Mouse (Mus musculus) embryonic facial prominence, embryonic 15.5 days (tissue): ENCODE measurements around the gene Gsdma3. TPM values are rescaled to one million over a fixed set of nuclear protein-coding genes. Genes with fewer than 3 reads are reported as not detected.
A peak's percentile ranks its signal among the peaks of the same experiment; 100 is the strongest.

Source experiments
- ATAC-seq: fragments of 200-750 bp; cut with Nextera tagmentation; 2 replicates; pipeline ENCODE4 v1.8.0; 2017; ENCODE audit warnings: low read depth, moderate TSS enrichment; ENCODE audit not compliant: insufficient number of reproducible peaks, low FRiP score, low TSS enrichment
- H3K27ac ChIP-seq: fragments of 300-500 bp; sonication (generic); replicated peaks from 2 replicates; pipeline ENCODE4 v1.5.1; 2015; ENCODE audit warnings: mild to moderate bottlenecking, inconsistent platforms
- H3K27me3 ChIP-seq: fragments of 300-500 bp; sonication (generic); 2 replicates; pipeline ENCODE4 v1.6.1; 2015; ENCODE audit warnings: inconsistent platforms
- H3K36me3 ChIP-seq: fragments of 300-500 bp; sonication (generic); 2 replicates; pipeline ENCODE4 v1.6.1; 2015; ENCODE audit warnings: mild to moderate bottlenecking, inconsistent platforms
- H3K4me1 ChIP-seq: fragments of 300-500 bp; sonication (generic); 2 replicates; pipeline ENCODE4 v1.6.1; 2015; ENCODE audit warnings: inconsistent platforms
- H3K4me2 ChIP-seq: fragments of 300-500 bp; sonication (generic); replicated peaks from 2 replicates; pipeline ENCODE4 v1.6.1; 2015; ENCODE audit warnings: mild to moderate bottlenecking, inconsistent platforms
- H3K4me3 ChIP-seq: fragments of 300-500 bp; sonication (generic); replicated peaks from 2 replicates; pipeline ENCODE4 v1.5.1; 2015; ENCODE audit warnings: mild to moderate bottlenecking, inconsistent platforms
- H3K9ac ChIP-seq: fragments of 300-500 bp; sonication (generic); 2 replicates; pipeline ENCODE4 v1.6.1; 2015; ENCODE audit warnings: inconsistent platforms
- H3K9me3 ChIP-seq: fragments of 300-500 bp; sonication (generic); replicated peaks from 2 replicates; pipeline ENCODE4 v1.6.1; 2016; ENCODE audit warnings: inconsistent platforms
- WGBS: fragments of 180-500 bp; shearing (Covaris S2); methylation state at CpG from one replicate; pipeline ENCODE4 v1.1.7; 2015; 5-methylcytosine and 5-hydroxymethylcytosine counted together
- polyA plus RNA-seq: library from polyadenylated mRNA; unstranded; fragments of >200 nt; fragmentation: Nextera tagmentation; extraction: Ambion mirVana; gene quantifications from 2 replicates; pipeline ENCODE4 v1.2.1, GENCODE M21; 2015

Gene Gsdma3
- polyA plus RNA-seq, 1 experiment from 2014 or later = not detected

- Histone ChIP-seq H3K4me2 (peak overlapping the region; percentile 87), H3K4me3 (peak overlapping the region; percentile 84), H3K4me1 (peaks cover 37% of the 10 kb centered on the region), H3K9me3 (no peaks in the 10 kb centered on the region), H3K27ac (peak overlapping the region; percentile 91), H3K9ac (peak overlapping the region; percentile 83), H3K36me3 (peaks cover 23% of the 10 kb centered on the region), H3K27me3 (no peaks in the 10 kb centered on the region)
- ATAC-seq = peak; percentile 25
- 1% methylated on average over 22 of the region's 22 CpGs for WGBS
These were observed 39.9 kb upstream of the Gsdma3 start for GRCm38 (mm10) chr11:98586087-98586891.

- Histone ChIP-seq H3K4me2 (peak within 1 kb of the TSS; percentile 87), H3K4me1 (peaks cover 37% of the 10 kb centered on the region), H3K36me3 (peaks cover 16% of the 10 kb centered on the region), H3K27ac (peak within 1 kb of the TSS; percentile 91), H3K9me3 (no peaks in the 10 kb centered on the region), H3K27me3 (0 out of 2 replicates have a peak, but pooled peaks cover 3% of the 10 kb centered on the region), H3K4me3 (peak within 1 kb of the TSS; percentile 84), H3K9ac (peak within 1 kb of the TSS; percentile 83)
- peak; percentile 91 for ATAC-seq
- under 1% methylated on average over 49 of the region's 49 CpGs for WGBS
These were observed 39.1 kb upstream of the Gsdma3 start, which contains the start of gene Ormdl3 for GRCm38 (mm10) chr11:98586892-98587563. TSS of gene Ormdl3 (minus strand) at chr11:98587368.

- Histone ChIP-seq H3K4me3 (peak overlapping the region; percentile 84), H3K27ac (peak overlapping the region; percentile 91)
- 5% methylated on average over 20 of the region's 20 CpGs for WGBS
These were observed 38.2 kb upstream of the Gsdma3 start for GRCm38 (mm10) chr11:98587684-98588546.

DNA sequence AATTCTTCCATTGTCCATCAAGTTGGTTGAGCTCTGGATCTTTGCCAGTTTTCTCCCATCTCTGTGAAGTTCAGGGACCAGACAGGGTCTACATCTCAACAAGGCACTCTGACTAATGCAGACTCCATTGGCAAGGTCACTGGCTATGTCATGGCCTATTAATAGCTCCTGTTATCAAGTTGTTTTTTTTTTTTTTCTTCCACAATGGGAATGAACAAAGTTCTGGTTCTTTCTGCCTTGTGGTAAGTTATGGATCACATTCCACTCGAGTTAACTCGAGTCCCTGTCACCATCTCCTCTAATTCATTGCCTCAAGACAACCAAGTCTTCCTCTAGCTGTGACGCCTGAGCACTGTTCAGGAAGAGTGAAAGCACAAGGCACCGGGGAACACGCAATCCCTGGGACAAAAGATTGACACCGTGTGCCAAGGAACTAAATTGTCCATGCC is 37.3 kb upstream of the Gsdma3 start:
- 0 out of 2 replicates have a peak, but pooled peaks cover 4% of the 10 kb centered on the region for H3K27me3 ChIP-seq
- H3K4me2 ChIP-seq = no peak overlapping the region
- WGBS = 51% methylated on average over 6 of the region's 6 CpGs
- H3K9ac ChIP-seq = no peak overlapping the region
- no peaks in the 10 kb centered on the region for H3K9me3 ChIP-seq
- ATAC-seq = no peak
- peaks cover 37% of the 10 kb centered on the region for H3K4me1 ChIP-seq
- H3K36me3 ChIP-seq = no peaks in the 10 kb centered on the region
- H3K27ac ChIP-seq = no peak overlapping the region; the same call in 1 of the 2 replicates
- no peak overlapping the region for H3K4me3 ChIP-seq

More at GRCm38 (mm10) chr11:98587684-98588546, 38.2 kb upstream of the Gsdma3 start:
- H3K9ac ChIP-seq = peak overlapping the region; percentile 83; the same call in 1 of the 2 replicates
- peak overlapping the region; percentile 87 for H3K4me2 ChIP-seq
- peaks cover 7% of the 10 kb centered on the region for H3K36me3 ChIP-seq
- no peaks in the 10 kb centered on the region for H3K9me3 ChIP-seq
- peaks cover 37% of the 10 kb centered on the region for H3K4me1 ChIP-seq
- H3K27me3 ChIP-seq = 0 out of 2 replicates have a peak, but pooled peaks cover 4% of the 10 kb centered on the region
- peak; percentile 41 for ATAC-seq

DNA sequence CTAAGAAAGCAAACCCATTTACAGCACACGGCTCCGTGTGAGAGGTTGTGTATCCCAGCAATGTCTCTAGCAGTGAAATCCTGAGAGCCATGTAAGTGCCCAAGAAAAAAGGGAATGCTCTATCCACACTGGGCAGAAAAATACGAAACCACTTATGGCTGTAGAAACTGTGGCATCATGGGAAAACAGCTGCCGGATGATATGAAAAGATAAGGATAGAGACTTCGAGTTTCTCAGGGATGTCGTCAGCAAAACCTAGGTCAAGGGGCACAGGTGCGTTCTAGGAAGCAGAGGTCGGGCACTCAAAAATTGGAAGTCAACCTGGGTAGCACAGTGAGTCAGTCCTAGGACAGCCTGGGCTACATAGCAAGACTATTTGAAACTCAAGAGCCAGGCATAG is 36.9 kb upstream of the Gsdma3 start:
- WGBS = 68% methylated on average over 8 of the region's 8 CpGs
- H3K27ac ChIP-seq = no peak overlapping the region; the same call in 1 of the 2 replicates
- H3K36me3 ChIP-seq = no peaks in the 10 kb centered on the region

GRCm38 (mm10) chr11:98590548-98591445 is 35.4 kb upstream of the Gsdma3 start:
- H3K27me3 ChIP-seq = 0 out of 2 replicates have a peak, but pooled peaks cover 4% of the 10 kb centered on the region
- H3K4me2 ChIP-seq = no peak overlapping the region
- H3K9ac ChIP-seq = no peak overlapping the region
- H3K9me3 ChIP-seq = no peaks in the 10 kb centered on the region
- WGBS = 68% methylated on average over 19 of the region's 19 CpGs
- peaks cover 21% of the 10 kb centered on the region for H3K4me1 ChIP-seq
- no peak overlapping the region for H3K4me3 ChIP-seq
- no peak for ATAC-seq
- H3K36me3 ChIP-seq = no peaks in the 10 kb centered on the region
- no peak overlapping the region for H3K27ac ChIP-seq

More for the DNA sequence above, 36.9 kb upstream of the Gsdma3 start:
- ATAC-seq = no peak
- no peak overlapping the region for H3K4me2 ChIP-seq
- no peak overlapping the region for H3K9ac ChIP-seq
- no peak overlapping the region for H3K4me3 ChIP-seq
- 0 out of 2 replicates have a peak, but pooled peaks cover 4% of the 10 kb centered on the region for H3K27me3 ChIP-seq
- H3K4me1 ChIP-seq = peaks cover 34% of the 10 kb centered on the region
- H3K9me3 ChIP-seq = no peaks in the 10 kb centered on the region

- ATAC-seq = no peak
- H3K27ac ChIP-seq = no peak overlapping the region
- H3K9ac ChIP-seq = no peak overlapping the region
- H3K4me3 ChIP-seq = no peak overlapping the region
- peaks cover 23% of the 10 kb centered on the region for H3K27me3 ChIP-seq
- H3K9me3 ChIP-seq = no peaks in the 10 kb centered on the region
- peaks cover 8% of the 10 kb centered on the region; the same call in 1 of the 2 replicates for H3K4me1 ChIP-seq
- H3K4me2 ChIP-seq = no peak overlapping the region
- WGBS = 71% methylated on average over 6 of the region's 6 CpGs
- H3K36me3 ChIP-seq = no peaks in the 10 kb centered on the region
These were observed 31.1 kb upstream of the Gsdma3 start for GRCm38 (mm10) chr11:98595021-98595420.

DNA sequence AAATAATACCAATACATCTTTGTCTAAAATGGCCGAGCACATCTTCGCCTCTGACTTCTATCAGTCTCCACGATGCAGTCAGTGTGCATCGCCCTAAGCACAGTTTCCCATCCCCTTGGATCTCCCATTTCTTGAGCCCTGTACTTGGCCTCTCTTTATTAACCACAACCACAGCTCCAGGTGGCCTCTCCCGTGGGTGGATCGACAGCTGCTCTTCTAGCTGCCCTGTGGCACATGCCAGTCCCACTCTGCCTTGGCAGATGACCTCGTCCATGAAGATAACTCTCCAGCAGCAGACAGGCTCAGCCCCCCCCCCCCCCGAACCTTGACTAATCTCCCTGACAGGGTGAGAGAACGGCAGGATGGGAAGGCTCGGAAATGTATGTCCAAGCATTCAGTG is 30.7 kb upstream of the Gsdma3 start:
- no peak overlapping the region for H3K27ac ChIP-seq

DNA sequence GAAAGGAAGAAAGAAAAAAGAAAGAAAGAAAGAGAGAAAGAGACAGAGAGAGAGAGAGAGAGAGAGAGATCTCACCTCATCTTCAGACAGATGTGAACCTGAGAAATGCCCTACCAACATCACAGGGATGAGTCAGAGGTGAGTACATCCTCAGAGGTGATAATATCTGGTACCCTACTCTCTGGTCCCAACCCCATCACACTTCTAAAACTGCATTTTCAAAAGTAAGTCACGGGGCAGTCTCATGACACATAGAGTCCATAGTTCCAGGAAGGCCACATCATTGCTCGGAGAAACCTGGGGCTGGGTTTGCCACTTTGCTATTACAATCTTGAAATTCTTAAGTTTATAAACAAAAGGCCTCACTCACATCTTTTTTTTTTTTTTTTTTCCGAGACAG is 30.2 kb upstream of the Gsdma3 start:
- no peak overlapping the region for H3K4me3 ChIP-seq
- peaks cover 26% of the 10 kb centered on the region for H3K27me3 ChIP-seq
- no peaks in the 10 kb centered on the region for H3K36me3 ChIP-seq
- H3K9me3 ChIP-seq = no peaks in the 10 kb centered on the region
- H3K4me1 ChIP-seq = peaks cover 8% of the 10 kb centered on the region; the same call in 1 of the 2 replicates
- 76% methylated on average over 3 of the region's 3 CpGs for WGBS
- no peak overlapping the region for H3K4me2 ChIP-seq
- no peak overlapping the region for H3K9ac ChIP-seq
- H3K27ac ChIP-seq = no peak overlapping the region
- no peak for ATAC-seq

More for the DNA sequence above, 30.7 kb upstream of the Gsdma3 start:
- Histone ChIP-seq H3K4me3 (no peak overlapping the region), H3K4me1 (peaks cover 8% of the 10 kb centered on the region; the same call in 1 of the 2 replicates), H3K9ac (no peak overlapping the region), H3K4me2 (no peak overlapping the region), H3K36me3 (no peaks in the 10 kb centered on the region), H3K9me3 (no peaks in the 10 kb centered on the region), H3K27me3 (peaks cover 23% of the 10 kb centered on the region)
- ATAC-seq = no peak
- 62% methylated on average over 10 of the region's 10 CpGs for WGBS

DNA sequence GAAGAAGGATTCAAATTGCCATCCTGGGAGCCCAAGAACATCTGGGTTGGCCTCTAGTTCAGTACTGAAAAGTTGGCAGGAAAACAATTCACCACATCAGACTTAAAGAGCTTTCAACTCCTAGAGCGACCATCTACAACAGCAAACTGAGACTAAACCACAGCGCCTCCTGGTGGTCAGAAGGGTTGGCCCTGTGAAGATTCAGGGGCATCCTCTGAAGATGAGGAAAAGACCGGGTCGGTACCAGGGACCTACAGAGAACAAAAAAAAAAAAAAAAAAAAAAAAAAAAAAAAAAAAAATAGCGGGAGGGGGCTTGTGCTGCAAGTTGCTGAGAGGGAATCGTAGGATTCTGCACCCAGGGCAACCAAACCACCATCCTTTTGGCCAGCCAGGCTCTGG is 28.8 kb upstream of the Gsdma3 start:
- no peaks in the 10 kb centered on the region for H3K36me3 ChIP-seq
- no peak overlapping the region for H3K27ac ChIP-seq
- no peak overlapping the region for H3K9ac ChIP-seq
- ATAC-seq = no peak
- H3K4me2 ChIP-seq = no peak overlapping the region
- H3K4me3 ChIP-seq = no peak overlapping the region
- peaks cover 27% of the 10 kb centered on the region for H3K27me3 ChIP-seq
- 42% methylated on average over 6 of the region's 6 CpGs for WGBS
- peaks cover 15% of the 10 kb centered on the region; the same call in 1 of the 2 replicates for H3K4me1 ChIP-seq
- no peaks in the 10 kb centered on the region for H3K9me3 ChIP-seq
